Mouse (Mus musculus): ENCODE measurements around the gene Tead2. TPM values are rescaled to one million over a fixed set of nuclear protein-coding genes. Genes with fewer than 3 reads are reported as not detected.
"Not testable (repeated sequence)": the region's sequence is repeated elsewhere in the genome, so short reads cannot be mapped to it uniquely, and the experiment has no call there.

Gene Tead2
- total RNA-seq, 2 experiments from 2014 or later = 40.0 to 51.4 TPM

- DNase-seq (ENCODE audit: low spot score in 2 of 2) = no peak
Observed at GRCm38 (mm10) chr7:45247666-45248065, 32.1 kb downstream of the Tead2 start.

GRCm38 (mm10) chr7:45253806-45254205 is 38.3 kb downstream of the Tead2 start:
- DNase-seq (ENCODE audit: low spot score in 2 of 2) = no peak

- DNase-seq (ENCODE audit: low spot score in 2 of 2) = not testable (repeated sequence)
Observed at GRCm38 (mm10) chr7:45255822-45256221, 40.3 kb downstream of the Tead2 start.

DNA sequence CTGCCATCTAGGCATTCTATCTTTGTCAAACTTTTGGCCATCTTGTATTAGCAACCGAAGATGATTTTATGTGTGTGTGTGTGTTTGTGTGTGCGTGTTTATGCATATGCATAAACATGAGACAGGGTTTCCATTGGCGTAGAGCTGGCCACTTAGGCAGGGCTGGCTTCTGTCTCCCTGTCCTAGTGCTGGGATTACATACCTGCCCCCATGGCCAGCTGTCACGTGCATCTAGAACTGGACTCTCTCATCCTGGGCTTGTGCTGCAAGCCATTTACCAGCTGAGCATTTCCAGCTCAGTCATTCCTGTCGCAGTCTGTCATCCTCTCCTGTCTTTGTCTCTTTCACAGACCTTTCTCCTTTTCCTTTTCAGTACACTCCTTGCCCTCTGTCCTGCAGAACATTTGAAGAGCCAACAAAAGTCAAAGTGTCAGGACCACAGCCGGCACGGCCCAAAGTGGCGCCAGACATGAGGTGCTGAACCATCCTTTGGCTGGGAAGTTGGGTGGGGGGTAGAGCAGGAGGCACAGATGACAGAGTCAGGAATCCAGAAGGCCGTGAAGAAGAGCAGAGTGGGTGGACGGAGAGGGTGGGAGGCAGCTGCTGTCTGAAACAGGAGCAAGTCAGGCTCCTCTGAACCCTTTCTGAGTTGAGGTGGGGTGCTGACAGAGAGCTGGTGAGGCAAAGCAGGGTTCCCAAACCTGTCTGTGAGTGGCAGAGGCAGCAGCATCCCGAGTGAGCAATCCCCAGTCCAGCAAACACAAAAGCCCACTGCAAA is 41.7 kb downstream of the Tead2 start:
- no peak for DNase-seq (ENCODE audit: low spot score in 2 of 2)

DNA sequence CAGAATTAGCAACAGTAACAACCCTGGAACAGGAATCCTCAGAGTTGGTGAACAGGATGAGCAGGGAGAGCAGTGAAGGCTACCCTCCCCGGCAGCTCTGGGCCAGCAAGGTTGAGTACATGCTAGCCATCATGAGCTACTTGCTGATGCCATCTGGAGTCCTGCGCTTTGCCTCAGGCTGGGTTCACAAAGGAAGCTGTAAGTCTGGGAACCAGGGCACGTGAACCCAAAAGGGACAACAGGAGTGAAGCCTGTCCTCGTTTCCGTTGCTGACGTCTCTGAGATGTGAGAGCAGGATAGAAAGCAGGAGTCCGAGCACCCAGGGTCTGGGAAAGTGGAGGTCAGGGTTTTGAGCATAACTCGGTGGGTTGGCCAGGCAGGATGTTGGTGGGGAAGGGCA is 43.7 kb downstream of the Tead2 start:
- DNase-seq (ENCODE audit: low spot score in 2 of 2) = no peak

DNA sequence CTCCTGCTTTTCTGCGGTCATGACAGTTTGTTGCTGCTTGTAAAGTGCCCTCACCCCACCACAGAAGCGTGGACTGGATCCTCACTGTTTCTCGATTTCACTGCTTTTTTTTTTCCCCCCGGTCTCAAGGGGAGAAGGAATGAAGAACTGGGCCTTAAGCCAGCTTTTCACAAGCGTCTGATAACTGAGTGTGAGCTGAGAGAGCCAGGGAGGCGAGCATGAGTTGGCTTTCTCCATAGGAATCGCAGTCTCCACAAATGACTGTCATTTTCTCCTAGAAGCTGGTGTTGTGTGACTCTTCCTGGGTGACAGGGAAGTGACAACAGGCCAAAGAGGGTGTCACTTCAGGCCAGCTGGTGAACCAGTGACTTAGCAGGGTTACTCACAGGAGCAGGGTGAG is 46.7 kb downstream of the Tead2 start:
- no peak for DNase-seq (ENCODE audit: low spot score in 2 of 2)

DNA sequence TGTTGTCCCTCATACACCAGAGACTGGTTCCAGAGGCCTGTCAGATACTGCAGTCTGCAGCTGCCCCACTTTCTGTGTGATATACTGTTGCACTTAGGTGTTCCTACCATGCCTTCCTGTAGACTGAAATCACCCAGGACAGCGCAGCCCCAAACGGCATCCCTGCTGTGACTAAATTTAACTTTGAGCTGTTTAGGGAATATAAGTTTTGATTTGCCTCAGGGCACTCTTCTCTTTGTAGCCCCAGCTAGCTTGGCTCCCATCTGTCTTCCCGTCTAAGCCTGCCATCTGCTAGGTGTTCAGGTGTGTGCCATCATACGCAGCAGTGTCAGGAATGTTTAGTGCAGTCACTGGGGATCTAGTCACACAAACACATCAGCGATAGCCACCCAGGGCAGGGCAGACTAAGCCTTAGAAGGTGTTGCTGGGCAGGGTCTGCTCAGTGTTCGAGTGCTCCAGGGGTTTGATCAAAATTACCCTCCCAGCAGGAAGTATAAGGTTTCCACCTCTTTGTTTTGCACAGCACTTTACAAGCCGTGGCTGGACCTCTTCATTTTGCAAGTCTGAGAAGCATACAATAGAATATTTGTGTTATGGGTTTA is 47.6 kb downstream of the Tead2 start:
- DNase-seq (ENCODE audit: low spot score in 2 of 2) = no peak

DNA sequence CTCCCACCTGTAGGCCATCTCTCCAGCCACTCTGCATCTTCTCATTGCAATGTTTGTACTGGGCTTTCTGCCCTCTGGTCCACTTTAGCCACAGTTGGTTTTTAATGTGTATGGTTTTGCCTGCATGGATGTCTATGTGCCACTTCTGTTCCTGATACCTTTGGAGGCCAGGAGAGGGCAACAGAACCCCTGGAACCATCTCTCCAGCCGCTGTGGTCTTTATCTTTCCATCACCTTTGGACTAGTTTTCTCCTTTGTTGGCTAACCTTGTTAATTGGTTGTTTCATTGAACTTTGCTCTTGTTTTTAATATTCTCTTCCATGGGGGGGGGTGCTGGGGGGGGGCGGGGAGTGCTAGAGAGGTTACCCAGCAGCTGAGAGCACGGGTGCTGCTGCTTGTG is 48.8 kb downstream of the Tead2 start:
- DNase-seq (ENCODE audit: low spot score in 2 of 2) = no peak

- no peak for DNase-seq (ENCODE audit: low spot score in 2 of 2)
Observed at GRCm38 (mm10) chr7:45265518-45265917, 50.0 kb downstream of the Tead2 start.

DNA sequence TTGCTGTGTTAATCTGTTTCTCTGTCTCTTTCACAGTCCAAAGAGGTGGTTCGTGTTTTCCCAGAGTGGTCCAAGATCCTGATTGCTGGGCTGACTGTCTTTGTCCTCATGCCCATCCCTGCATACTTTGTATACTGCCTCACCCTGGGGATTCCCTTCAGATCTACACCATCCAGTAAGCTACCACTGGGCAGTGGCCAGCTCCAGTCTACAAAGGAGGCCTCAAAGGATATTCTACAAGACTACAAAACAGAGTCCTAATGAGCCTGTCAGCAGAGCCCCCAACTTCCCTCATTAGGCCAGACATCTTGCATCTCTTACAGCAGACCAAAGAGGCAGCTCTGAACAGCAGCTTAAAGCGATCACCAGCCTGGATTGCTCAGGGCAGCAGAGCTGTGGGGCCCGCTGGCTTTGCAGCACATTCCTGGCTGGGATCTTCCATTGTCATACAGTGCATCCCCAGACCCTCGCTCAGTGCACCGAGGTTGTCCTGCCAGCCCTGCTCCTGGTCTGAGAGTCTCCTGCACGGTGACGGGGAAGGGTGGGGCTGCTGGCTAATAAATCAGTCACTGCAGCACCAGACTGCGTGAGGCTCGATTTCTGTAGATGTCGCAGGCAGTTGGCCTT is 57.3 kb downstream of the Tead2 start:
- DNase-seq (ENCODE audit: low spot score in 2 of 2) = no peak

- no peak for DNase-seq (ENCODE audit: low spot score in 2 of 2)
Observed at GRCm38 (mm10) chr7:45273672-45274071, 58.1 kb downstream of the Tead2 start.

- DNase-seq (ENCODE audit: low spot score in 2 of 2) = peak; percentile 51 to 64
Observed at GRCm38 (mm10) chr7:45277136-45277760, 61.7 kb downstream of the Tead2 start, which contains the start of gene Slc6a21. Gene Slc6a21, plus strand, starts transcription at chr7:45277513.

Small RNAs within 50 kb of the gene (microRNA-seq; reads per million reads assigned to microRNA genes)
- not detected for gene Mir7055

Other genes starting within 250 kb of the Tead2 start
- 10 to 100 TPM; 10.3 to 10.8 TPM for gene Cpt1c, start 240.9 kb upstream of the Tead2 start, total RNA-seq (2021)
- gene Prmt1, start 229.2 kb upstream of the Tead2 start, total RNA-seq (2021) = 100 to 1,000 TPM; 318 to 331 TPM
- gene Irf3, start 218.1 kb upstream of the Tead2 start, total RNA-seq (2021) = 10 to 100 TPM; 46.0 to 50.4 TPM
- gene Bcl2l12, start 217.0 kb upstream of the Tead2 start, total RNA-seq (2021) = 10 to 100 TPM; 21.5 to 22.0 TPM
- 10 to 100 TPM; 74.1 to 76.0 TPM for gene Scaf1, start 199.4 kb upstream of the Tead2 start, total RNA-seq (2021)
- 100 to 1,000 TPM; 119 to 123 TPM for gene Rras, start 197.8 kb upstream of the Tead2 start, total RNA-seq (2021)
- gene Prr12, start 162.9 kb upstream of the Tead2 start, total RNA-seq (2021) = 10 to 100 TPM; 63.9 to 65.2 TPM
- gene Nosip, start 153.3 kb upstream of the Tead2 start, total RNA-seq (2021) = 10 to 100 TPM; 47.3 to 48.3 TPM
- 10 to 100 TPM; 11.7 to 12.3 TPM for gene Prrg2, start 153.1 kb upstream of the Tead2 start, total RNA-seq (2021)
- gene Rcn3, start 123.5 kb upstream of the Tead2 start, total RNA-seq (2021) = 100 to 1,000 TPM; 172 to 192 TPM
- gene Fcgrt, start 111.9 kb upstream of the Tead2 start, total RNA-seq (2021) = 10 to 100 TPM; 84.6 to 87.3 TPM
- gene Rps11, start 91.3 kb upstream of the Tead2 start, total RNA-seq (2021) = 1,000 to 10,000 TPM in 1 of 2 experiments, 100 to 1,000 TPM in 1; 985 to 1,047 TPM
- gene Rpl13a, start 87.0 kb upstream of the Tead2 start, total RNA-seq (2021) = 1,000 to 10,000 TPM; 1,483 to 1,628 TPM
- under 1 TPM in 1 of 2 experiments, not detected in 1; 0.34 TPM for gene Gm45713, start 79.5 kb upstream of the Tead2 start, total RNA-seq (2021)
- 1 to 10 TPM; 2.4 to 5.1 TPM for gene Flt3l, start 79.3 kb upstream of the Tead2 start, total RNA-seq (2021)
- 10 to 100 TPM; 52.1 to 59.3 TPM for gene Pih1d1, start 61.5 kb upstream of the Tead2 start, total RNA-seq (2021)
- 10 to 100 TPM; 34.8 to 51.6 TPM for gene Aldh16a1, start 61.2 kb upstream of the Tead2 start, total RNA-seq (2021)
- gene Slc17a7, start 51.8 kb upstream of the Tead2 start, total RNA-seq (2021) = 1 to 10 TPM; 2.6 to 3.0 TPM
- under 1 TPM; 0.34 to 0.42 TPM for gene Gfy, start 36.2 kb upstream of the Tead2 start, total RNA-seq (2021)
- not detected for gene Pth2, start 34.8 kb upstream of the Tead2 start, total RNA-seq (2021)
- gene Ccdc155, start 10.9 kb upstream of the Tead2 start, total RNA-seq (2021) = 1 to 10 TPM; 3.2 to 4.9 TPM
- not detected for gene Dkkl1, start 3.6 kb upstream of the Tead2 start, total RNA-seq (2021)
- 1 to 10 TPM; 3.7 to 4.8 TPM for gene Cd37, start 23.4 kb downstream of the Tead2 start, total RNA-seq (2021)
- not detected for gene Slc6a16, start 25.3 kb downstream of the Tead2 start, total RNA-seq (2021)
- gene Slc6a21, start 61.8 kb downstream of the Tead2 start, total RNA-seq (2021) = not detected
- 10 to 100 TPM; 42.7 to 53.4 TPM for gene Trpm4, start 118.0 kb downstream of the Tead2 start, total RNA-seq (2021)
- gene Hrc, start 119.5 kb downstream of the Tead2 start, total RNA-seq (2021) = 100 to 1,000 TPM; 523 to 551 TPM
- gene Ppfia3, start 151.3 kb downstream of the Tead2 start, total RNA-seq (2021) = 1 to 10 TPM; 1.9 to 2.4 TPM
- gene Lin7b, start 154.8 kb downstream of the Tead2 start, total RNA-seq (2021) = 1 to 10 TPM in 1 of 2 experiments, under 1 TPM in 1; 0.86 to 1.1 TPM
- 100 to 1,000 TPM; 215 to 251 TPM for gene Snrnp70, start 180.0 kb downstream of the Tead2 start, total RNA-seq (2021)
- 10 to 100 TPM; 11.4 to 12.8 TPM for gene Kcna7, start 189.9 kb downstream of the Tead2 start, total RNA-seq (2021)
- under 1 TPM; 0.61 to 0.98 TPM for gene Ntf5, start 197.9 kb downstream of the Tead2 start, total RNA-seq (2021)
- not detected for gene Lhb, start 205.1 kb downstream of the Tead2 start, total RNA-seq (2021)
- gene Gys1, start 219.1 kb downstream of the Tead2 start, total RNA-seq (2021) = 100 to 1,000 TPM; 114 to 133 TPM
- 10 to 100 TPM; 41.4 to 41.8 TPM for gene Ruvbl2, start 222.3 kb downstream of the Tead2 start, total RNA-seq (2021)
- 100 to 1,000 TPM; 339 to 373 TPM for gene Ftl1, start 244.1 kb downstream of the Tead2 start, total RNA-seq (2021)